Mouse (Mus musculus) erythroblast, embryonic 14.5 days (primary cell): Measurements from ENCODE around the gene Sema4b. TPM values are rescaled to one million over a fixed set of nuclear protein-coding genes. Genes with fewer than 3 reads are reported as not detected.

Experiments used
- H3K27me3 ChIP-seq: 2 replicates; pipeline ENCODE4 v1.6.1; 2012; ENCODE audit warnings: inconsistent platforms; ENCODE audit not compliant: control insufficient read depth
- H3K36me3 ChIP-seq: 2 replicates; pipeline ENCODE4 v1.6.1; 2012; ENCODE audit warnings: mild to moderate bottlenecking, inconsistent platforms; ENCODE audit not compliant: control insufficient read depth
- H3K4me1 ChIP-seq: 2 replicates; pipeline ENCODE4 v1.6.1; 2012; ENCODE audit warnings: inconsistent platforms; ENCODE audit not compliant: control insufficient read depth
- H3K4me3 ChIP-seq: replicated peaks from 2 replicates; pipeline ENCODE3; 2012; ENCODE audit warnings: moderate library complexity, mild to moderate bottlenecking, inconsistent platforms
- H3K9me3 ChIP-seq: 2 replicates; pipeline ENCODE4 v1.6.1; 2012; ENCODE audit warnings: low read length, inconsistent platforms, mixed read lengths; ENCODE audit not compliant: control insufficient read depth
- GATA1 ChIP-seq: IDR thresholded peaks from 2 replicates; pipeline ENCODE4 v1.6.1; 2012; ENCODE audit warnings: low read length, inconsistent platforms, mixed read lengths
- TAL1 ChIP-seq: IDR thresholded peaks from 3 replicates; pipeline ENCODE4 v1.6.1; 2012; ENCODE audit warnings: low read length, inconsistent platforms, mixed read lengths
- polyA plus RNA-seq: library from polyadenylated mRNA; stranded (reverse); fragments of >175 nt; gene quantifications from 2 replicates; pipeline ENCODE4 v1.2.3, GENCODE M21; 2012

Sema4b gene
- polyA plus RNA-seq, 1 experiment: 3.1 TPM

DNA sequence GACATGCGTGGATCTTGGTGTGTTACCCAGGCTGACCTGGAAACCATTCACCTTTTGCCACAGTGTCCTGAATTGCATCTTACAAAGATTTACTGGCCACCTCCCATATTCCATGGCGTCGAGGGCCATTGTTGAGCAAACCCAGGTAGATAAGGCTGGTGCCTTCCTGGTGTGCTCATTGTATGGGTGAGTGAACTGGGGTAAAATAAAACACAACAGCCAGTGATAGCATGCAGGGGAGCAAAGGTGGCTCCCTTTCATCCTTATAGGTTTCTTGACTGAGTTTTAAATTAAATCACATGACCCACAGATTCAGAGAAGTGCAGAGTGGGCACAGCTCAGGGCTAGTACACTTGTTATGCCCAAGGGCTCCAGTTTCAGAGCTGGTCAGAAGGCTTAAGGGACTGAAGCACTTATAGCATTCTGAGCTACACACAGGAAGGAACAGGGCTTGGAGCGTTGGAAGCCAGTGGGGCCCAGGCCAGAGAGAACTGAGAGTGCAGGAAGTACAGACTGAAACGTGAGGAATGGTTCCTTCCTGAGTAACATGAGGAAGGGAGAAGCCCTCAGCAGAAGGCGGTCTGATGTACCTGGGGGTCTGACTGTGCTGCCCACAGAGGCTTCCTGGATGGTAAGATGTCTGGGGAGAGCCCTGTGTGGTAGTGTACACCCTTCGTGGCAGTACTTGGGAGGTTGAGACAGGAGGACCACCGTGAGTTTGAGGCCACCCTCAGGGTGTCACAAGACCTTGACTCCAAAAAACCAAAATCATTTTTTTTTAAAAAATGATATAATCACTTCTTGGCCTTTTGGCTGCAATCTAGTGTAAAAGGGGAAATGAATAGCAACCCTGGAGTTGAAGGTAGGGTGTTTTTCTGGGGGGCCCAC lies 14.3 kb upstream of the Sema4b start:
- no peak for TF ChIP-seq GATA1
- no peak for TF ChIP-seq TAL1
- H3K27me3 ChIP-seq: no peaks in the 10 kb centered on the region; the same call in 1 of the 2 replicates
- H3K36me3 ChIP-seq: no peaks in the 10 kb centered on the region
- no peaks in the 10 kb centered on the region for H3K9me3 ChIP-seq
- H3K4me3 ChIP-seq: no peak overlapping the region
- peaks cover 39% of the 10 kb centered on the region for H3K4me1 ChIP-seq

DNA sequence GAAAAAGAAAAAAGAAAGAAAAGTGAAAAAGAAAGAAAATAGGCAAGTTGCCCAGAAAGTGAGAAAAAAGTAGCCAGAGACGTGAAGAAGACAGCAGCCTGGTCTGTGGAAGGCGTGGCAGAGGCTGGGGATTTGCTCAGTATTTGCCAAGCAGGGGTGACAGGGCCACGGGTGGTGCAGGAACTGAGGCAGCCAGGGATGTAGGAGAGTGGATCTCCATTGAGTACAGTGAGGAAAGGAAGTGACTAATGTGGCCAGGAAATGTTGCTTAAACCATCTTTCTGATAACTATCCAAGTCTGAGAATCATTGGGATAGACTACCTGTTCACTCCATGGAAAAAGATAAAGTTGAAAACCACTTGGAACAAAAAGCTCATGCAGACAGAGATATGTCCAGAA lies 10.5 kb upstream of the Sema4b start:
- TF ChIP-seq GATA1: no peak
- no peak for TF ChIP-seq TAL1
- H3K36me3 ChIP-seq: no peaks in the 10 kb centered on the region; the same call in 1 of the 2 replicates

DNA sequence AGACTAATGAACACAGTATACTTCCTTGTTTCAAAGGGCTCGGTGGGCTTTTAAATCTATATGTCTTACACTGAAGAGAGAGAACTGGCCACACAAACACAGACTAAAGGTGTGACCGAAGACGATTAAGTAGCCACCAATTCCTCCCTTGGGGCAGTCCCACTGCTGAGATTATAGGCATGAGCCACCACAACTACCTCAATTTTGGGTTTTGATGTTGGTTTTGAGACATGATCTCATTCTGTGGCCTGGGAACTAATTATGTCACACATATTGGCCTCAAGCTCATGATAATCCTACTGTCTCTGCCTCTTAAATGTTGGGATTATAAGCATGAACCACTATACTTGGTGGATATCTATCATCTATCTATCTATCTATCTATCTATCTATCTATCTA lies 9.2 kb upstream of the Sema4b start:
- Histone ChIP-seq H3K9me3 (no peaks in the 10 kb centered on the region), H3K27me3 (no peaks in the 10 kb centered on the region; the same call in 1 of the 2 replicates), H3K4me3 (no peak overlapping the region), H3K36me3 (no peaks in the 10 kb centered on the region; the same call in 1 of the 2 replicates), H3K4me1 (peaks cover 47% of the 10 kb centered on the region)
- TF ChIP-seq GATA1 (no peak), TAL1 (no peak)

More for the DNA sequence above, 10.5 kb upstream of the Sema4b start:
- Histone ChIP-seq H3K27me3 (no peaks in the 10 kb centered on the region; the same call in 1 of the 2 replicates), H3K4me3 (no peak overlapping the region), H3K4me1 (peaks cover 34% of the 10 kb centered on the region), H3K9me3 (no peaks in the 10 kb centered on the region)

DNA sequence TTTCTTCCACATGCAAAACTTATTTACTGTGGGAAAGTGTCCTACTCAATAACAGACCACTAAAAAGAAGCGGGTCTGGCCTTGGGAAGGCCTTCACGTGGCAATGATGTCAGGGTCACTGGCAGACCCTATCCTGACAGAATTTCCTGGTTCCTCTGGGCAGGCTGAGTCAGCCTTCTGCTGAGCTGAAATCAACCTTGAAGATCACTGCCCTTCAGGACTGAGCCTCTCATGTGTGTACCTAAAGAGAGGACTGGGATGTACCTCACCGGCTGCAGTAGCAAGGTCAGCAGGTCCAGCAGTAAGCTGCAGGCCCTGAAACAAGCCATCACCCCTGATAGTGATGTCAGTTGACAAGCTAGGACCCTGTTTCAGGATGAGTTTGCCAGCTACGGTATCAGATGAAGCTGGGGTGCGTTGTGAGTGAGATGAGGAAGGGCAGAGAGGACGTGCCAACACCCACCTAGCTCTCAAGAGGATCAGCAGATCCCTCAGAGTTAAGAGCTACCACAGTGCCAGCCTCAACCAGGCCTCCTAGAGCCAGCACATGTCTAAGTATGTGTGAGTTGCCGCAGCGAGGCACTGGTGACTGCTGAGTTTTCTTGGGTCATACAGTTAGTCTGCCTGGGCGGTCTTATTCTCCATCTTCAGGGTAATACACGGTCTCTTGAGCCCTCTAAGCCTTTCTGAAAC lies 8.5 kb upstream of the Sema4b start:
- H3K9me3 ChIP-seq: no peaks in the 10 kb centered on the region
- TF ChIP-seq TAL1 (no peak), GATA1 (no peak)
- no peaks in the 10 kb centered on the region; the same call in 1 of the 2 replicates for H3K27me3 ChIP-seq
- no peak overlapping the region for H3K4me3 ChIP-seq
- no peaks in the 10 kb centered on the region; the same call in 1 of the 2 replicates for H3K36me3 ChIP-seq
- H3K4me1 ChIP-seq: peaks cover 51% of the 10 kb centered on the region

DNA sequence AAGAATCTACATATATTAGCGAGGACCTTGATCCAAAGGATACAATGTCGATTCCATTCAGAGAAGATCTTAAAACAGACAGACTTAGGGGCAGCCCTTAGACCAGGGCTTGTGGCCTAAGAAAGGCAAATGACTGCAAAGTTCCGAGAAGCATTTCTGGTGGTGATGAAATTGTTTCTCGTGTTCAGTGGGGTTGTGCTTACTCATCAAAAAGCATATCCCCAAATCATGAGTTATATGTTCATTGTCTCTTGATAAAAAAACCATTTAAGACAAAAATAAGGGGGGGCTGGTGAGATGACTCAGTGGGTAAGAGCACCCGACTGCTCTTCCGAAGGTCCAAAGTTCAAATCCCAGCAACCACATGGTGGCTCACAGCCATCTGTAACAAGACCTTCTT lies 7.3 kb upstream of the Sema4b start:
- peaks cover 59% of the 10 kb centered on the region for H3K4me1 ChIP-seq
- no peaks in the 10 kb centered on the region; the same call in 1 of the 2 replicates for H3K36me3 ChIP-seq

DNA sequence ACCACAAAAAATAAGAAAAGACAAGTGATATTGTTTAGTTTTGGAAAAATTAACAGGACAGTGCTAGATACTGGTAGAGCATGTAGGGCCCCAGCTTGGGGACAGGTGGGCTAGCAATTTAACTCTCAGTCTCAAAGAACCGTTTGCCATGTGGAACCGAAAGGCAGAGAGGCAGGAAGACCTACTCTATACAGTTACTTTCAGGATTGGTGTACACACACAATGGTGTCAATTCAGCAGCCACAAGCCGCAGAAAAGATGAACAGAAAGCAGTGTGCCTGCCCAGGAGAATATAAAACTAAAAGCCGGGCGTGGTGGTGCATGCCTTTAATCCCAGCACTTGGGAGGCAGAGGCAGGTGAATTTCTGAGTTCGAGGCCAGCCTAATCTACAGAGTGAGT lies 6.9 kb upstream of the Sema4b start:
- TF ChIP-seq TAL1 (no peak), GATA1 (no peak)
- H3K4me1 ChIP-seq: peaks cover 59% of the 10 kb centered on the region
- no peaks in the 10 kb centered on the region; the same call in 1 of the 2 replicates for H3K36me3 ChIP-seq
- no peaks in the 10 kb centered on the region; the same call in 1 of the 2 replicates for H3K27me3 ChIP-seq
- no peak overlapping the region for H3K4me3 ChIP-seq
- H3K9me3 ChIP-seq: no peaks in the 10 kb centered on the region

More for the DNA sequence above, 7.3 kb upstream of the Sema4b start:
- no peak overlapping the region for H3K4me3 ChIP-seq
- TF ChIP-seq TAL1: no peak
- no peak for TF ChIP-seq GATA1
- no peaks in the 10 kb centered on the region for H3K9me3 ChIP-seq
- no peaks in the 10 kb centered on the region; the same call in 1 of the 2 replicates for H3K27me3 ChIP-seq

DNA sequence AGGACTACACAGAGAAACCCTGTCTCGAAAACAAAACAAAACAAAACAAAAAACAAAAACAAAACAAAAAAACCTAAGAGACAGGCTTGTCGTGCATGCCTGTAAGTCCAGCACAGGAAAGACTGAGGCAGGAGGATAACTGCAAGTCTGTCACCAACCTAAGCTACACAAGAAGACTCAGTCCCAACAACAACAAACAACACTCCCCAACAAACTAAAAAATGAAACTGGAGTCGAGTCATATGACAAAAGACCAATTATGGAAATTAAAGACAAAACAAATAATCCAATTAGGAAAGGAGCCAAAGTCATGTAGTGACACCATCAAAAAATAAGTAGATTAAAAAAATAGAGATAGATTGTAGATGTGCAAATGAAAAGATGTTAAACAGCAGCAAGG lies 6.4 kb upstream of the Sema4b start:
- Histone ChIP-seq H3K36me3 (no peaks in the 10 kb centered on the region; the same call in 1 of the 2 replicates), H3K4me1 (peaks cover 62% of the 10 kb centered on the region), H3K4me3 (no peak overlapping the region)

DNA sequence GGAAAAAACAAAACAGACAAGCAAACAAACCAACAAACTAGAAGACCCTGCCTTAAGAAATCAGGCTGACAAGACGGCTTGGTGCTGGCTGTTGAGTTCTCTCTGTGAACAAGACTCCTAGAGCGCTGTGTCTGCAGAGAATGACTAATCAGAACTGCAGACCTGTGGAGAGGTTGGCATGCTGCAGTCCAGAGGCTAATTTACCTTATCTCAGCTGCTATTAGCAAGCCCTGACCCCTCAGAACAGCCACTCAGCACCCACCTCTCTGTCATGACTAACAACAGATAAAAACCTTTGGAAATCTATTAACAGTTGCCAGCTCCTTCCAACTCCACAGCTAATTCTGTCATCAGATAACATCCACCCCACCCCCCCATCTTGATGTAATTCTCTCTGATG lies 5.6 kb upstream of the Sema4b start:
- Histone ChIP-seq H3K4me3 (no peak overlapping the region), H3K4me1 (peaks cover 68% of the 10 kb centered on the region), H3K9me3 (no peaks in the 10 kb centered on the region), H3K27me3 (no peaks in the 10 kb centered on the region), H3K36me3 (no peaks in the 10 kb centered on the region; the same call in 1 of the 2 replicates)
- no peak for TF ChIP-seq TAL1
- peak; percentile 54 for TF ChIP-seq GATA1

More for the DNA sequence above, 6.4 kb upstream of the Sema4b start:
- no peaks in the 10 kb centered on the region for H3K9me3 ChIP-seq
- TF ChIP-seq TAL1: no peak
- TF ChIP-seq GATA1: no peak
- H3K27me3 ChIP-seq: no peaks in the 10 kb centered on the region

DNA sequence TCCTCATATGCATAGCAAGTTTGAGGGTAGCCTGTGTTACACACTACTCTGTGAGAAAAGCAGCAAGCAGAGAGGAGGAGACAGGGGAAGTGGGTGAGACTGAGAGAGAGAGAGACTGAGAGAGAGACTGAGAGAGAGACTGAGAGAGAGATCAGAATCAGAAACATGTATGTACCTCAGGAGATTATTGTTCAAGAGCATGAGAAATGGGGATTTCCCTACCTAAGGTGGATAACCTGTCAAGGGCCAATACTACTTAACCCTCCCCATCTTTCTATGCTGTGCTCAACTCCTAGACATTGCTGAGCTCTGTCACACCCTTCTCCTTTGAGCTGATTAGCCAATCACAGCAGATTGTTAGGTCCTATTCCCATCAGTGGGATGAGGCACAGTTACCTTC lies 4.5 kb upstream of the Sema4b start:
- Histone ChIP-seq H3K36me3 (no peaks in the 10 kb centered on the region; the same call in 1 of the 2 replicates), H3K9me3 (no peaks in the 10 kb centered on the region), H3K4me3 (no peak overlapping the region), H3K27me3 (peaks cover 4% of the 10 kb centered on the region), H3K4me1 (peaks cover 72% of the 10 kb centered on the region)
- TF ChIP-seq GATA1: no peak
- TF ChIP-seq TAL1: no peak
